Mouse (Mus musculus): ENCODE results near the gene Hist2h2aa1. TPM values are rescaled to one million over a fixed set of nuclear protein-coding genes. Genes with fewer than 3 reads are reported as not detected.
"Not testable (repeated sequence)": the region's sequence is repeated elsewhere in the genome, so short reads cannot be mapped to it uniquely, and the experiment has no call there.

The Hist2h2aa1 gene
- total RNA-seq, 1 experiment from 2014 or later: 17.4 TPM

- DNase-seq: no peak
Measured at GRCm38 (mm10) chr3:96280660-96281059, 35.4 kb downstream of the Hist2h2aa1 start.

GRCm38 (mm10) chr3:96284457-96284856 lies 39.2 kb downstream of the Hist2h2aa1 start:
- no peak for DNase-seq

- DNase-seq: not testable (repeated sequence)
Measured at GRCm38 (mm10) chr3:96287334-96287733, 42.0 kb downstream of the Hist2h2aa1 start.

GRCm38 (mm10) chr3:96289201-96289600 lies 43.9 kb downstream of the Hist2h2aa1 start:
- no peak for DNase-seq

- not testable (repeated sequence) for DNase-seq
Measured at GRCm38 (mm10) chr3:96290727-96291126, 45.4 kb downstream of the Hist2h2aa1 start.

GRCm38 (mm10) chr3:96292641-96293040 lies 47.3 kb downstream of the Hist2h2aa1 start:
- no peak for DNase-seq

GRCm38 (mm10) chr3:96293368-96293767 lies 48.1 kb downstream of the Hist2h2aa1 start:
- no peak for DNase-seq

- no peak for DNase-seq
Measured at GRCm38 (mm10) chr3:96293787-96294186, 48.5 kb downstream of the Hist2h2aa1 start, which contains the start of gene Fcgr1. Gene Fcgr1 (minus strand): TSS chr3:96293969.

Small RNA genes lying within 50 kb of the gene (microRNA-seq; reads per million reads assigned to microRNA genes)
- 0 to 0.34 reads per million in 2 experiments for gene Gm44492
- gene Gm47311: 0 reads per million in 2 experiments
- 0 reads per million in 2 experiments for gene Gm47313

Other genes with a start within 250 kb of the Hist2h2aa1 start
- 18.6 and 25.1 TPM in 2 replicates for gene Plekho1, start 249.5 kb upstream of the Hist2h2aa1 start, total RNA-seq (2021)
- gene Vps45, start 187.0 kb upstream of the Hist2h2aa1 start, total RNA-seq (2021): 39.0 and 41.2 TPM in 2 replicates
- gene Otud7b, start 141.0 kb upstream of the Hist2h2aa1 start, total RNA-seq (2021): 25.8 and 40.5 TPM in 2 replicates
- gene Mtmr11, start 83.5 kb upstream of the Hist2h2aa1 start, total RNA-seq (2021): 16.3 and 27.0 TPM in 2 replicates
- 55.3 and 58.9 TPM in 2 replicates for gene Sf3b4, start 73.2 kb upstream of the Hist2h2aa1 start, total RNA-seq (2021)
- 7.3 and 11.8 TPM in 2 replicates for gene Sv2a, start 64.3 kb upstream of the Hist2h2aa1 start, total RNA-seq (2021)
- gene Bola1, start 25.8 kb upstream of the Hist2h2aa1 start, total RNA-seq (2021): 39.3 and 42.4 TPM in 2 replicates
- 7.7 and 10.9 TPM in 2 replicates for gene Hist2h2ab, start 25.6 kb upstream of the Hist2h2aa1 start, total RNA-seq (2021)
- gene Hist2h2ac, start 24.6 kb upstream of the Hist2h2aa1 start, total RNA-seq (2021): 62.8 and 86.8 TPM in 2 replicates
- gene Hist2h2be, start 24.4 kb upstream of the Hist2h2aa1 start, total RNA-seq (2021): 19.4 and 21.7 TPM in 2 replicates
- gene Hist2h3c2, start 6.4 kb upstream of the Hist2h2aa1 start, total RNA-seq (2021): 37.2 and 60.7 TPM in 2 replicates
- 555 and 742 TPM in 2 replicates for gene Hist2h2aa2, start 5.2 kb upstream of the Hist2h2aa1 start, total RNA-seq (2021)
- 1.9 TPM in 1 of 2 replicates, not detected in the other for gene Hist2h3c1, start 1.2 kb downstream of the Hist2h2aa1 start, total RNA-seq (2021)
- gene Hist2h4, start 17.8 kb downstream of the Hist2h2aa1 start, total RNA-seq (2021): 30.2 and 32.3 TPM in 2 replicates
- gene Hist2h3b, start 23.2 kb downstream of the Hist2h2aa1 start, total RNA-seq (2021): 114 and 165 TPM in 2 replicates
- gene Hist2h2bb, start 24.3 kb downstream of the Hist2h2aa1 start, total RNA-seq (2021): 138 and 170 TPM in 2 replicates
- gene Fcgr1, start 48.5 kb downstream of the Hist2h2aa1 start, total RNA-seq (2021): 1.0 and 1.4 TPM in 2 replicates
- gene BC107364, start 206.8 kb downstream of the Hist2h2aa1 start, total RNA-seq (2021): not detected in 2 replicates

Measured in adrenal gland, postnatal 25 days (tissue).